Mouse (Mus musculus): ENCODE measurements around the gene Pik3cd.

The Pik3cd gene

GRCm38 (mm10) chr4:149608309-149608638, 94.1 kb downstream of the Pik3cd start:
- no peak for DNase-seq (ENCODE audit: low spot score)

DNA sequence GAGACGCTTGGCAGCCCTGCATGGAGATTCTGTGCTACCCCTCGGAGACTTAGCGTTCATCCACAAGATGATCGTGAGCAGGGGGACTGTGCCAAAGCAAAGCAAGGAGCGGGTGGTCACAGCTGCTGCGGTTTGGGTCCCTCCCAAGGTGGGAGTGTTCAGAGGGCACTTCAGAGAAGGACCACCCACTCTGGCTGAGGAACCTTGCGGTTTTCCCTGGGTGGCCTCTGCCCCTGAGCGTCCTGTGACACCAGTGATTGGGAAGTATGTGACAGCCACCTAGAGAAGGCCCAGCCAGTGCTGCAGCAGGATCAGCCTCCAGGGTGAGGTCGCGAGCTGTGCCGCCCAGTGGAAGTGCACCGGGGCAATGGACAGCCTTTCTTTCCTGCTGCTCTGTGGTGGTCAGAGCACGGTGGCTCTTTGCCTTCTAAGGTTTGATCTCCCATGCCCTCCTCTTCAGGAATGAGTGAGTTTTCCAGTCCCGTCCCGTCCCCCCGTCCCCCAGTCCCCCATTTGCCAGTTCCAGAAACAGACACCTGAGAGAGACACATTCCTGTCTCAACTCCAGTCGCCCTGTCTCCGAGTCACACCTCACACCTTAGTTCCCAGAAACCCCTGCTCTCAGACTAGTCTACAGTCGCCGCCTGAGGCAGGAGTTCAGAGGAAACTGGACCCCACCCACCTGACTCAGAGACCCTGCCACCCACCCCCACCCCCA, 94.6 kb downstream of the Pik3cd start:
- no peak for DNase-seq (ENCODE audit: low spot score)

DNA sequence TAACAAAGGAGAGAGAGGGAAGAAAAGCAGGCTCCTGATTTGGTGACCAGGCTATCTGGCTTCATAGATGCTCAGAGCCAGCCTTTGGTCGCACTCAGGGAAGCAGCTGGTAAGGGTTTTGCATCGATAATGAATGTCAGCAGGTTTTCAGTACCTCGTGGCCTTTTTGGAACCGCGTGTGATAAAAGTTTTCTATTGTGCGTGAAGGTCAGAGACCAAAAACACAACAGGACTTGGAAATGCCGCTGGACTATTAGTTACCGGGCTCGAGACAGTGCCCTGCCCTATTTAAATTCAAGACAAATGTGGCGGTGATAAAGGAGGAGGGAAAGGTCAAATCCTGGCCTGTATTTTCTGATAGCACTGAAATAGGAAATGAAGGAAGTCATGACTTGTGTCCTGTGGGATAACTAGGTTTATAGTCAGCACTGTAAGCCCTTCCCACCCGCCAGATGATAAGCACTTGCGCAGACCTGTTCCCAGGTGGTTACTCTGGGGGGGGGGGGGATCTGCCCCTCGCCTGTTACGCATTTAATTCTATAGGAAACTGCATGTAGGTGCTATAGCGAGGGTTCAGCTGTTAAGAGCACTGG, 95.5 kb downstream of the Pik3cd start:
- DNase-seq (ENCODE audit: low spot score): no peak

DNA sequence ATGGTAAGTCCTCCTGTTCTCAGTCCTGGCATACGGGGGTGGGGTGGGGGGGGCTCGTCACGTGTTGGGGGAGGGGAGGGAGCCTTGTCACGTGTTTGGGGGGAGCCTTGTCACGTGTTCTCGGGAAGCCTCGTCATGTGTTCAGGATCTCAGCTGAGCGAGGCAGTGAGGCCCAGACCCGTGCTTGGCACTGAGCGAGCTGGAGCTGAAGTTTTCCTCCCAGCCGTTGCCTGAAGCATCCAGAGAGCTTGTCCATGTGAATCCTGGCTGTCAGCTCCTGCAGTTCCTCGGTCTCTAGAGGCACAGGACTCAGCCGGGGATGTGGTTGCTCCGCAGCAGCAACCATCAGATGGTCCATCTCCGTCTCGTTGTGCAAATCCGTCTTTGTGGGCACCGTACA, 96.3 kb downstream of the Pik3cd start:
- DNase-seq (ENCODE audit: low spot score): no peak

GRCm38 (mm10) chr4:149604518-149604917, 97.9 kb downstream of the Pik3cd start:
- no peak for DNase-seq (ENCODE audit: low spot score)

GRCm38 (mm10) chr4:149603860-149604259, 98.5 kb downstream of the Pik3cd start:
- no peak for DNase-seq (ENCODE audit: low spot score)

GRCm38 (mm10) chr4:149602236-149602635, 100.1 kb downstream of the Pik3cd start:
- no peak for DNase-seq (ENCODE audit: low spot score)

GRCm38 (mm10) chr4:149601484-149601883, 100.9 kb downstream of the Pik3cd start:
- DNase-seq (ENCODE audit: low spot score): no peak

GRCm38 (mm10) chr4:149600130-149600529, 102.2 kb downstream of the Pik3cd start:
- DNase-seq (ENCODE audit: low spot score): no peak

- no peak for DNase-seq (ENCODE audit: low spot score)
Measured at GRCm38 (mm10) chr4:149599549-149599948, 102.8 kb downstream of the Pik3cd start.

Data from urinary bladder, postnatal 10 days (tissue).